Mouse (Mus musculus): Measurements from ENCODE around the gene 1600002K03Rik.

DNA sequence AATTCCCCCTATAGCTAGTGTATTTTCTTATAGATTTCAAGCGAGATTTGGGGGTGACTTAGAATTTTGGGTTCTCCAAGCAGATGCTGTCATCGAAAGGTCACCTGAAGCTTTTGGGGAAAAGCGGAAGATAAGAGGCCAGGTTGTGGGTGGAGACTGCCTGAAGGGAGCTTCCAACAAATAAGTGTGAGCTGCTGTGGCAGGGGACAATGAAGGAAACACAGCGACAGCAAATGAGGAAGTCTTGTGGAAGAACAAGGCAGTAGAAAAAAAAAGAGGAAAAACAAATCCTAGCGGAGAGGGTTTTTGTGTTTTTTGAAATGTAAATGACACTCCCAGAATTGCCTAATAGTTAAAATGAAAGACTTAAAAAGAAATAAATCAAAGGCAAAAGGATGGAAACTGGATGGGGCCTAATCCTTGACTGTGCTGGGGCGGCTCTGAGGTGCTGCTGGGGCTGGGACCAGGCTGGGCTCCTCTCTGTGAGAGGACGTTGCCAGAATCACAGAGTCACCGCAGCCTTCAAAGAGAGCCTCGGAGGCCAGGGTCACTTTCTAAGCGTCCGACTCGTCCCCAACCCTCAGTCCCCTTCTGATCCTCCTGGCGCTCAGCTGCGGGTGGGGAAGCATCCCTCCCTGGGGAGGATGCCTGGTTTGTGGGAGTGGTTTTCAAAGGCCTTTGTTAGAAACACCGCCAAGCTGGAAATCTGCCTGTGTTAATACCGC lies 42.5 kb downstream of the 1600002K03Rik start:
- TF ChIP-seq CTCF (IDR thresholded peaks at IDR 0.05; ENCODE audit: low read depth) = no peak
- no peak for TF ChIP-seq EP300 (optimal IDR thresholded peaks at IDR 0.05)
